Mouse (Mus musculus) lung, adult 2 months (tissue): ENCODE measurements around the gene Glis1. TPM values are rescaled to one million over a fixed set of nuclear protein-coding genes. Genes with fewer than 3 reads are reported as not detected.
A peak's percentile ranks its signal among the peaks of the same experiment; 100 is the strongest.

ENCODE experiments used
- DNase-seq: peaks from one replicate; pipeline ENCODE4 v3.0.0; 2022
- H3K4me1 ChIP-seq: fragments of 200-500 bp; 2 replicates; pipeline ENCODE4 v1.6.1; 2011; ENCODE audit warnings: low read length; ENCODE audit not compliant: control insufficient read depth, insufficient read depth
- H3K4me3 ChIP-seq: fragments of 200-500 bp; replicated peaks from 2 replicates; pipeline ENCODE3; 2011; ENCODE audit warnings: low read depth, mild to moderate bottlenecking, control low read depth, low read length; ENCODE audit errors: extremely low read depth
- CTCF ChIP-seq: fragments of 200-500 bp; IDR thresholded peaks from 2 replicates; pipeline ENCODE4 v1.5.1; 2011; ENCODE audit warnings: mild to moderate bottlenecking, low read length, control low read depth; ENCODE audit not compliant: insufficient read depth
- POLR2A ChIP-seq: fragments of 200-500 bp; IDR thresholded peaks from 2 replicates; pipeline ENCODE4 v1.6.1; 2011; ENCODE audit warnings: low read depth, mild to moderate bottlenecking, control low read depth, low read length, borderline replicate concordance; ENCODE audit errors: extremely low read depth
- WGBS: fragments of 180-500 bp; shearing (Covaris S2); methylation state at CpG from one replicate; pipeline ENCODE4 v1.1.7; 2018; 5-methylcytosine and 5-hydroxymethylcytosine counted together
- polyA plus RNA-seq: library from polyadenylated mRNA; depleted of rRNA; stranded (reverse); fragments of >200 nt; gene quantifications from 2 replicates; pipeline ENCODE4 v1.2.3, GENCODE M21; 2012

Gene Glis1
- polyA plus RNA-seq, 1 experiment: 0.78 TPM

DNA sequence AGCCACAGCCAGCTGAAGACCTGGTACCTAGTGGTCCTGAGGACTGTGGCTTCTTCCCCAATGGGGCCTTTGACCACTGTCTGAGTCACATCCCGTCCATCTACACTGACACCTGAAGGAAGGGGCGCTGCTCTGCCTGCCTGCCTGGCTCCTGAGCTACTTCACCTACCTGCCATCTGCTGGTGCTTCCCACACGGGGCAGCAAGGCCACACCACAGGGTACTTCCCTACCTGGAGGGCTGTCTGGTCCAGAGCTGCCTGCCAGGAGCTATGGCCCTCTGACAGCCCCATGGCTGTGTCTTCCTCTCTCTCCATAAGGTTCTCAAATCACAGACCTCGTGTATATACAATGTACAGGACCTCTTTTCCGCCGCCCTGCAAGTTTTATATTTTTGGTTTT lies 200.2 kb downstream of the Glis1 start:
- WGBS: 68% methylated on average over 6 of the region's 6 CpGs
- H3K4me3 ChIP-seq: no peak overlapping the region
- no peaks in the 10 kb centered on the region for H3K4me1 ChIP-seq
- DNase-seq: no peak
- TF ChIP-seq POLR2A (no peak), CTCF (no peak)

DNA sequence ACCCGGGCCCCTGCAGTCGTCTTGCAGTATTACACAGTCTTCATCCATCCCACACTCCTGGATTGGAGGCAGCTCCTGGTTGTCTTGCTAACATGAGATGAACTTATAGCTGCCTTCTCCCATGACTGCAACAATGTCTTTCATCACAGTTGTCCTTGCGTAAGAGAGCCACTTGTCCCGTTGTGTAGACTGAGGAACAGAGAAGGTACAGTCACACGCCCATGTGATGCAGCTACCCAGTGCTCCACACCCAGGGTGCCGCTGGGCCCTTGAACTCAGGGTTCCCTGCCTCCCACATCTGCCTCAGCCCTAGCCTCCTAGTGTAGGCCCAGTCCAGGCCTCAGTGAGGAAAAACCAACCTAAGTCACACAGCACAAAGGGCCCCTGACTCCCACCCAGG lies 201.7 kb downstream of the Glis1 start:
- no peak for DNase-seq
- no peak overlapping the region for H3K4me3 ChIP-seq
- H3K4me1 ChIP-seq: no peaks in the 10 kb centered on the region
- TF ChIP-seq CTCF (no peak), POLR2A (no peak)
- 70% methylated on average over 6 of the region's 6 CpGs for WGBS

DNA sequence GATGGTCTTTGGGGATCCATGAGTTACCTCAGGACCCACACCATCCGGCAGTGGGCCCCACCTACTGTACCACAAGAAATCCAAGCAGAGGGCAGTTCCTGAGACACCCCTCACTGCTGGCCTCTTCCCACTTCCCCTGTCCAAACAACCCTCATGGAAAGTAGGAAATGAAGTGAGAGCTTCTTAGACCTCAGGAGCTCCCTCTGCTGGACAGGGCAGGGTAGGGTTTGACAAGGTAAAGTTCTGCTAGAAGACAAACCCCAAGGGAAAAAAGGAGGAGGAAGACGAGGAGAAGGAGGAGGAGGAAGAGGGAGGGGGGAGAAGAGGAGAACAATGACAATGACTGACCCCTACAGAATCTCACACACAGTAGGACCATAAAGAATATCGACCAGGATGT lies 203.3 kb downstream of the Glis1 start:
- 53% methylated on average over 3 of the region's 3 CpGs for WGBS
- TF ChIP-seq POLR2A: no peak
- peak; percentile 38; the same call in 1 of the 2 replicates for TF ChIP-seq CTCF
- peak; percentile 40 for DNase-seq
- Histone ChIP-seq H3K4me1 (no peaks in the 10 kb centered on the region), H3K4me3 (no peak overlapping the region)

DNA sequence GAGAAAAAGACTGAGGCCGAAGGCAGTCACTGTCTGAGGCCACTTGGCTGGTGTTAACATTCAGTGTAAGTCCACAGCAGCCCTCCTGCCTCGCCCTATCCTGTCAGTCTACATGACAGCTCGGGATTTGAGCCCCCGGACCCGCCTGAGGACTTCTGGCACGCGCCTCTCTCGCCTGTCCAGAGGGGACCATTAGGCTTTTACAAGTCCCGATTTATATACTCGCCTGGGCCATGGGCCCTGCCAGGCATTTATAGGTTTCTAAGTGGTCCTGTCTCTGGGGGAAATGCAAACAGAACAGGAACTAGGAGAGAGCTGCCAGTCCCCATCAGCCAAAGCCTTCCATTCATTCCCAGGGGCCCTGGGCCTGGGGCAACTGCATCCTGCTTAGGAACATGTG lies 203.9 kb downstream of the Glis1 start:
- TF ChIP-seq POLR2A (no peak), CTCF (no peak)
- WGBS: 88% methylated on average over 10 of the region's 10 CpGs
- H3K4me1 ChIP-seq: no peaks in the 10 kb centered on the region
- H3K4me3 ChIP-seq: no peak overlapping the region
- DNase-seq: no peak

DNA sequence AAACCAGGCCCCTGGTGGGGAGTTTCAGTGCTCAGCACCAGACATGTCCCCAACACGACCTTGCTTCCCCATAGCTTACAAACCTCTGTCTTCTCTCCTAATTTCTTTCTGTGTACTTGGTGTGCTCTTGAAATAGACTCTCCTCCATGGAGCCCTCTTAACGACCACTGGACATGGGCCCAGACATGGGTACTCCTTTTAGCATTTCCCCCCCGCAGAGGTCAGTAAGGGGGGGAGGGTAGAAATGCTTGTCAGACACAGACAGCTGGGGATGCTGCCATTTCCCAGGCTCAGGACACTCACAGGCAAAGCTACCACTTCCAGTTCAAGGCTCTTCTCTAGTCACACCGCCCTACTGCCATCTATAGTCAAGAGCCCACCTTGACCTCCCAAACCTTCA lies 207.2 kb downstream of the Glis1 start:
- WGBS: 44% methylated on average over 4 of the region's 4 CpGs
- no peak for DNase-seq
- TF ChIP-seq CTCF (no peak), POLR2A (no peak)
- Histone ChIP-seq H3K4me1 (no peaks in the 10 kb centered on the region), H3K4me3 (no peak overlapping the region)

DNA sequence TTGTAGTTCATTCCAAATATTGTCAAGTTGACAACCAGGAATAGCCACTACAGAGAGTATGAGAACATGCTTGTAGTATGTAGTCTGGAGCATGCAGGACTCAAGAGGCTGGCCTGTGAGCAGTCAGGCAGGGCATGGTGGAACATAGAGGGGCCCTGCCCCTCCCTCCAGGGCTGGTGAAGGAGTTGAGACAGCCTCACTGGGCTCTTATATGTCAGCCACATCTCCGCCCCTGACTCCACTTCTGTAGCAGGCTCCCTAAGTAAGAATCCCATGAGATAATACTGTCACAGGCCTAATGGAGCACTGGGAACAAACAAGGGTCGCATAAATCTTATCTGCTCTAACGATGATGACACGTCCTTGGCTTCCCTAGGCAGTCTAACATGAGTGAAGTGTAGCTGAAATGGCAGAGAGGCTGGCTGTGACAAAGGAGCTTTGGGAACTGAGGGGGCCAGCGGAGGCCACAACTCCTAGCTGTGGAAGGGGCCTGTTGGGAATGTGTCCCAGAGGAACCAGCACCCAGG lies 214.6 kb downstream of the Glis1 start:
- TF ChIP-seq CTCF: no peak
- no peak for TF ChIP-seq POLR2A
- no peak for DNase-seq
- WGBS: 64% methylated on average over 5 of the region's 5 CpGs
- H3K4me3 ChIP-seq: no peak overlapping the region
- no peaks in the 10 kb centered on the region for H3K4me1 ChIP-seq

DNA sequence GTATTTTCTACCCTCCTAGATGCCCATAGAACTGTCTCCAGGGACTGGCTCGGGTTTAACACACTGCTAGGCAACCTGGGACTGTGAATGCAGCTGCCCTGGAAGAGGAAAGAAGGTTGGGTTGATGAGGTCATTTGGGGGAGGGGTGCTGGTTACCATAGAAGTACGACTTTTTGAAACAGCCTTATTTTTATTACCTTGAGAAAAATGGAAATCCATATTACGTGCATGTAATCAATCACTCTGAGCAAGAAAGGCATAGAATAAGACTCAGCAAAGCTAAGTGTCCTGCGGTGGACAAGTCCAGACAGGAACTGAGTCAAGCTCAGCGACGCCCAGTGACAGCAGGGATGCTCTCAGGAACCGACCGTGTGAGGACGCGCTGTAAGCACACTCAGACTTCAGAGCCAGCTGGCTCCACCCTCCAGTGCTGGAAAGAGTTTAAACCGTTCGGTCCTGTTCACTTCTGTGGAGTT lies 216.7 kb downstream of the Glis1 start:
- Histone ChIP-seq H3K4me1 (no peaks in the 10 kb centered on the region), H3K4me3 (no peak overlapping the region)
- TF ChIP-seq CTCF: no peak
- TF ChIP-seq POLR2A: no peak
- DNase-seq: no peak
- 30% methylated on average over 12 of the region's 12 CpGs for WGBS

DNA sequence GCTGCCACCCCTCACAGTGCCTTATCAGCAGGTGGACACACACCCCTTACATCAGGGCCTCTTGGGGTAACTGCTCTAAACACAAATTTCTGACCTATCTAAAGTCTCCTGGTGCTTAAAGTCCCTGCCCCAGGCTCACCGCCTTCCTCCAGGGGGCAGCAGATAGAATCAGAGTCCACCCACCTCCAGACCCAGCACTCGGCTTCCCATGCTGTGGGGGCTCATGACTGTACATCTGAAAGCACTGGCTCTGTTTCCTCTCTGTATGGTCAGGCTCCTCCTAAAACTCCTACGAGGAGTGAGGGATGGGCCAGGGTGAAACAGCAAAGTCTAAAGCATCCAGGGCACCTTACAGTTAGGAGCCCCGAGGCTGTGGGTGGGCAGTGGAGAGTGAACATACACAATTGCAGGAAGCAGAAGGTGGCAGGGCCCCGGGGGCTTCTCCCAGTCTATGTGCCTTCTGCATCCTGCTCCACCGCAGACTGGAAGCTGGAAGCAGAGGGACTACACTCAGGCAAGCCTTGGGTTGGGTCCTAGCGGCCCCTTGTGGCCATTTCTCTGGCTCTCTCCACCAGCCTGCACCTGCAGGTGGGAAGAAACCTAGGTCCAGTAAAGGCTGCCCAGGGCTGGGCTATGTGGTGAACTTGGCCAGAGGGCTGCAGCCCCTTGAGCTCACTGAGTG lies 218.3 kb downstream of the Glis1 start:
- no peak overlapping the region for H3K4me3 ChIP-seq
- no peaks in the 10 kb centered on the region for H3K4me1 ChIP-seq
- 7% methylated on average over 7 of the region's 7 CpGs for WGBS
- peak; percentile 56 for DNase-seq
- TF ChIP-seq CTCF (peak; percentile 72), POLR2A (no peak)

DNA sequence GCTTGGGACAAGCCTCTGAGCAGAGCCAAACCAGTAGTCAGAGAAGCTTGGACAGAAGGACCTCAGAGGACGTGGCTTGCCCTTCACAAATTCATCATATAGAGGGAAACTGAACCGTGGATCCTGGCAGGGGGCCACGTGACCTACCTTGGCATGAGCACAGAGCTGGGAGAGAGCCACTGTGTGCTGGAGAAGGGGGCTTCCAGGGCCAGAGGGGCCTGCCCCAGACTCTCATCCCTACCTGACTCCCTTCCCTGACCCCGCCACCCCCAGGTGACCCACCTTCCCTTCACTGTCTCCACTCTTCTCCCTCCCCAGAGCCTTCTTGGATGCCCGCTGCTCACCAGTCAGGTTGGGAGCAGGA lies 218.9 kb downstream of the Glis1 start:
- TF ChIP-seq POLR2A (no peak), CTCF (no peak)

DNA sequence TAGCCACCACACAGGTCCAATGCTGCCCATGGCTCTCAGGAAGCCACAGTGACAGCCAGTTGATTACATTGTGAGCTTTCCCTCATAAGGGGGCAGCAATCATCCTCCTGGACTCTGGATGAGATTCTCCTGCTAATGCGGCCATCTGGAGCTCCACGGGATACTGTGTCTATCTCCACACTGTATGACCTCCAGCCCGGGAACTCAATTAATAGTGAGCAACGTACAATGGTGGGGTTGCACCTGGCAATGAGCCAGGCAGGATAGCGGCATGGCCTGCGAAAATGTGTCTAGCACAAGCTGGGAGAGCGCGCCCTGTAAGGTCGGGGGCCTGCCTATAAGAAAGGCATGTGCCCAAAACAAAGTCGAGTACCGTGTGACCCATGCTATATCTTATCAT lies 226.3 kb downstream of the Glis1 start:
- no peak overlapping the region for H3K4me3 ChIP-seq
- TF ChIP-seq POLR2A: no peak
- TF ChIP-seq CTCF: no peak
- no peak for DNase-seq
- H3K4me1 ChIP-seq: no peaks in the 10 kb centered on the region
- WGBS: 80% methylated on average over 11 of the region's 11 CpGs

More for the DNA sequence above, 218.9 kb downstream of the Glis1 start:
- 59% methylated on average over 5 of the region's 5 CpGs for WGBS
- H3K4me1 ChIP-seq: no peaks in the 10 kb centered on the region
- H3K4me3 ChIP-seq: no peak overlapping the region
- DNase-seq: no peak

DNA sequence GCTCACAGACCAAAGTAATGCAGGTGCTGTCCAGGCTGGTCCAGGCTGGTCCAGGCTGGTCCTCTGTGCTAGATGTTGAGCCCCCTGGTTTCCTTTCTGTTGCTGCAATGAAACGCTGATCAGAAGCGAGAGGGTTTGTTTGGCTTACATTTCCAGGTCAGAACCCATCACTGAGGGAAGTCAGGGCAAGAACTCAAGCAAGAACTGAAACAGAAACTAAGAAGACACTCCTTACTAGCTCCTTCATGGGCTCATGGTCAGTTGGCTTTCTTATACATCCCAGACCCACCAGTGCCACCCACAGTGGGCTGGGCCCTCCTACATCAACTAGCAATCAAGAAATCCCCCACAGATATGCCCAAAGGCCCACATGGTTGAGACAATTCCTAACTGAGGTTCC lies 234.1 kb downstream of the Glis1 start:
- TF ChIP-seq POLR2A (no peak), CTCF (no peak)
- H3K4me3 ChIP-seq: no peak overlapping the region
- DNase-seq: no peak
- no peaks in the 10 kb centered on the region for H3K4me1 ChIP-seq
- 60% methylated on average over 2 of the region's 2 CpGs for WGBS
